Mouse (Mus musculus) megakaryocyte, embryonic 14.5 days (primary cell): ENCODE data around the gene Tmem209.

Experiments
- FLI1 ChIP-seq: IDR thresholded peaks from 2 replicates; pipeline ENCODE4 v1.6.1; 2012; ENCODE audit warnings: low read length, inconsistent platforms, mixed read lengths
- GATA1 ChIP-seq: IDR thresholded peaks from 3 replicates; pipeline ENCODE4 v1.6.1; 2012; ENCODE audit warnings: mixed read lengths, low read length, inconsistent platforms, borderline replicate concordance

- TF ChIP-seq GATA1, result no peak
- no peak for TF ChIP-seq FLI1
Observed at GRCm38 (mm10) chr6:30510291-30510690, 708 bp upstream of the Tmem209 start.
